Mouse (Mus musculus): ENCODE data around the gene Lman2l.
A peak's percentile ranks its signal among the peaks of the same experiment; 100 is the strongest.

The Lman2l gene

DNA sequence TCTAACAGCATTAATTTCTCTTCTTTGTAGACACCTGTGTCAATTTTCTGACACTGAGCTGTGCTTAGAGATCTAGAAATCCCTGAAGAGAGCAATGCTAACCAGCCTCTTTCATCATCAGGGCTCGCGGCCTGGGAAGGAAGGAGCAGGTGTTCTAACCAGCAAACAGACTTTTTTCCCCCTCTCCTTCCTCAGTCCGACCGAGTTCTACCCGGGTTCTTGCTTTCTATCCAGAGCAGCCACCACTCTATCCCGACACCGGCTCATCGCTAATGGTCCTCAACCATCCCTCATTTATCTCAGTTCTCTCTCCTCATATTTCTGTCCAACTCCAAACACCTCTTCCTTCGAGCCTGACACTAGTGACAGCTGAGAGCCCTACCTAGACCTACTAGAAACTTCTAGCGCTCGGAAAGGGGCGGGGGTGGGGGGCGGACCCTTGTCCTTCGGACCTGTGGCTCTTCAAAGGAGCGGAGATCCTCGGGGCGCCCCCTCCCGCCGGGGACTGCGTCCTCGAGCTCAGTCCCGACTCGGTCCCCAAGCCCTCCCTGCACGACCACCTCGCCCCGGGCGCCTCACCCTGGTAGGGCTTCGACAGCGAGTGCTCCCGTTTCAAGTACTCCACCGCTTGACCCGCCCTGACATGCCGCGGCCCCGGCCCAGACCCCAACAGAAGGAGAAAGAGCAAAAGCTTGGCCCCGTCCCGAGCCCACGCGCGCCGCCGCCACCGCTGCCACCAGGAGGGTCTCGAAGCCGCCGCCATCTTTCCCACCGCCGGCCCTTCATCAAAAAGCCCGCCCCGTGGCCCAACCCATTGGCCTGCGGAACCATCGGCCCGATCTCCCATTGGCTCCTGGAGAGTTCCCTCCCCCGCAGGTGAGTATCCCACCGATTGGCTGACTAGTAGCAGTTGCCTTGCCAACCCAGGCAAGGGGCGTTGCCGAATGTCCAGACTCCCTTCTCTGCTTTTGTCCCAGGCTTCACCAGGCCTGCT, at the start of gene Lman2l:
Gene Lman2l (minus strand): TSS at position 801 of the 994 bp plus-strand sequence.
- peak; percentile 98 for DNase-seq

DNA sequence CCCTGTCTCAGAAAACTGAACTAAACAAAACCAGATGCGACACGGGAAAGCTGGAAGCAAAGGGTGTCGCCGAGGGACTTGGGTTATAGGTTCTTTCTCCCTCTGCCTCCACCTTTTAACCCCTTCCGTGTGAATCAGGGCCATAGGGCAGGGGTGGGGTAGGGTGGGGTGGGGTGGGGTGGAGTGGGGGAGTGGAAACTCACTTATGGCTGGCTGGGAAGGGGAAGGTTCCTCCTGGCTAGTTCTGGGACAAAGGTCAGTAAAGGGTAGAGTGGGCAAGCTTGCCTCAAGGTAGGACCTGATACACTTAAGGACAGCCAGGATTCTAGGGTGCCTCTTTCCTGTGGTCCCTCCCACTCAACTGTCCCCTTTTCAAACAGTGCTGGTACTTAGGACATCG, 48.2 kb upstream of the Lman2l start:
- no peak for DNase-seq

DNA sequence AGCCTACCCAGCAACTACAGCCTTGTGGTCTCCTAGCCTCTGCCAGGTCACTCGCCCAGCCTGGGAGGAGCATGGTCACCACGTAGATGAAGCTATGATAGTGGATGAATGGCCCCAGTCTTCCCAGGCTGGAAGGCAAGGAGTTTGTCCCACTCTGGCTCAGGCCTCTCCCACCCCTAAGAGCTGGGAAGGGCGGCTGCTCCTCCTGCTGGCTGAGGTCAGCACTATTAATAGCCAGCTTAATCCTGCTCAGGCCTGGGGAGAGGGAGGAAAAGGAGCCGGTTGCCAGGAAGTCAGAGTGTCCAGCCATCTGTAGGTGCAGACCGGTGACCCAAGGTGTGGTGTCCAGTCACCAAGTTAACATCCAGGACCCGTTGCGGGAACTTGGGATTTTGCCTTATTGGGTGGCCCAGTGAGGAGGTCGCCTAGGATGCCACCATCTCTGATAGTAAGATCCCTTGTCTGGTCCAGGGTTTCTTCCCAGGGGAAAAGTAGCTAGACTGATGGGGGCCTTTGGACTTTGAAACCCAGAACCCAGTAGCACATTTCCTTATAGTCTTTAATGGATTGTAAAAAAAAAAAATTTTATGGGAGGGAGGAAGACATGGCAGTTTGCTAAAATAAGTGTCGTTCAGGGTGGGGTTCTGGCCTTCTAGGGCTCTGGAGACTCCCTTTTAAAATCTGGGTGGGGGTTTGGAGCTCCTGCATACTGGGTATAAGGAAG, 47.5 kb upstream of the Lman2l start:
- DNase-seq: peak; percentile 84 to 85

DNA sequence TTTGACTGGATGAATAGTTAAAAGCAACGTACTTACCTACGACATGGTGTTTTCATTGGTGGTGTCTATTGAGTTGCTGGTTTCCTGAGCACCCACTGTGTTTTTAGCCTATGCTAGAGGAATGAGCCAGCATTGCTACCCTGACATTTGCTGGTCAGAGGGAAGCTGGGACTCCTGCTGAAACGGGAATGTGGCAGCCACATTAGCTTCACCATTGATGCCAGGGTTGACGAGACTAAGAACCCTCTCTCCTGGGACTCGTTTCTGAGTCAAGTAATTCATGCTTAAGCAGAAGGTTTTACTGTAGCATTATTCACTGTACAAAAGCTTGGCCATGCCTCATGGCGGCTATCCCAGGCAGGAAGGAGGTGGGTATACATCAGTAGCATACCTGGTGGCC, 44.6 kb upstream of the Lman2l start:
- no peak for DNase-seq

DNA sequence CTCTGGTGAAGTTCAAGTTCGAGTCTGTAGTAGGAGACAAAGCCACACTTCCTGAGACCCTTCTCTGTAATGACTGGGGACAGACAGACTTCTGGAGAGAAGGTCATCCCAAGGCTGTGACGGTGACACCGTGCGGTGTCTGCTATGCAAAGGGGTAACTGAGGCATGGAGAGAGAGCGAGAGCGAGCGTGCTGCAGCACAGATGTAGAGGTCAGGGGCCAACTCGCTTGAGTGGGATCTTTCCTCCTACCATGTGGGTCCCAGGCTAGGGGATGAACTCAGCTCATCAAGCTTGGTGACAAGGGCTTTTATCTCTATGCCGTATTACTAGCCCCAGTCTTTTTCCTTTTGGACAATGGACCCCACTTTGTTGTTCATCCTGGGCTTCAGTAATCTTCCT, 42.0 kb upstream of the Lman2l start:
- DNase-seq: no peak

DNA sequence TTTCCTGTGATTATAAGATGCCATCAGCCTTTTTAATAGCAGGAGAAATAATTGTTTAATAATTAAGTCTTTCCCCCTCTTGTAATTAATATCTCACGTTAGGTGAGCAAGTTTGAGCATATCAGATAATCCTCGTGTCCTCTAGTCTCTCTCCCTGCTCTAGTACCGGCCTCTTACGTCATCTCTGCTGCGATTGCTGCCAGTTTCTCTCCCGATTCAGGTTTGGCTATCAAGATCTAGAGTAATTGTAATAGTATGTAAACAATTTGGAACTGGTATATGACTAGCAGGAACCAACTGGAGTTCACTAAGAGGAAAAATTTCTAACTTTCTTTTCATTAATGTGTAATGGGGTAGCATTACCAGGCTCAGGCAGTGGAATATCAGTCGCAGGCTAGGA, 40.0 kb upstream of the Lman2l start:
- DNase-seq: no peak

DNA sequence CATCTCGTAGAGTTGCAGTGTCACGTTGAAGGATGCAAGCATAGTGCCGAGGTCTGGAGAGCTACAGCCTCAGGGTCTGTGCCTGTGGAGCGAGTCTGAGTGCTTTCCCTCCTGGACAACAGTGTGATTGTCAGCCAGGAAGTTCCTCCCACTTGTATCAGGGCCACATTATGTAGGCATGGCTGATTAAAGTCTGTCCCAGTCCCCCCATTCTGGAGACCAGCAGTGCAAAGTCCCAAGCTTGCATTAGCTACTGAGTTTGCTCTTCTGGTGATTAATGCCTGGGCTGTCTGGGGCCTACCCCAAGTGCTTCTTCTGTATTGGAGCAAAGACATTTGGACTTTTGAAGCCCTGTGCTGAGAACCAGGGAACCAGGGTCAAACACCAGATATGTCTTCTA, 38.8 kb upstream of the Lman2l start:
- no peak for DNase-seq

DNA sequence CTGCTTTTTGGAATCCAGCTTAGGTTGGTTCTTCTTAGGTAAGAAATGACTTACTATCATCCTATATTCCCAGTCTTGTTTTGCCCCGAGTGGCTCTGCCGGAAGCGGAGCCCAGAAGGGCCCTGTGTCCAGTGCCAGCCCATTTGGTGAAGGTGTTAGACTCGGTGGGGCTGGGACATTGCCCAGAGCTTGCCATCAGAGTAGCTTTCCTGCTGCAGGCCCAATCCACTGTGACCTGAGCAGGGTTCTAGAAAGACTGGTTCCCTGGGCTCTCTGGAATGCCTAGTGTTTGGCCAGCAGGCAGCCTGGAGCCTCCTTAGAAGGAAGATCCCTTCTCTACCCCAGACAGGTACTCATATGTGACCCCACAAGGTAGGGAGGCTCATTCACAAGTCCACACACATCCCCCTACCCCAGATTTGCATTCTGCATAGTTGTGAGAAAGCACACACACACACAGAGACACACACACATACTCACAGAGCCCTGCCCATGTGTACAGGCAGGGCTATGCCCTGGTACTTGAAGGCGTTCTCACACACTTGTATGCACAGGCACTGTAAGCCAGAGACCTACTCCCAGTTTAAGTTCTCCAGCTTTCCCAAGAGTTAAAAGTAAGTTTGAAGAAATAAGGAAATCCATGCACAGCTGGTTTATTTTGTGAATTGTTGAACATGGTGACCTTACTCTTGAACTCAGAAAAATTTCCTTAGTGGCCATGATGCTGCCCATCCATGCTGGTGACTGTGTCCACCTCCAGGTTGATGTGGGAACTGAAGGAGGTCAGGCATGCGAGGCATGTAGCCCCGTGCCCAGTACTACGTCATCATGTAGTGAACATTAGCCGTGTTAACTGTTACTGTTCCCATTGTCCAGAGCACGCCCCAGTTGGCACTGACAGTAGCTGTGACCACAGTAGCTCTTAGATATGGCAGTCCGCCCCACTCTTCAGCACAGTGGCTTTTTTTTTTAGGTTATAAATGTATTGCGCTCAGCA, 35.1 kb upstream of the Lman2l start:
- DNase-seq: no peak

DNA sequence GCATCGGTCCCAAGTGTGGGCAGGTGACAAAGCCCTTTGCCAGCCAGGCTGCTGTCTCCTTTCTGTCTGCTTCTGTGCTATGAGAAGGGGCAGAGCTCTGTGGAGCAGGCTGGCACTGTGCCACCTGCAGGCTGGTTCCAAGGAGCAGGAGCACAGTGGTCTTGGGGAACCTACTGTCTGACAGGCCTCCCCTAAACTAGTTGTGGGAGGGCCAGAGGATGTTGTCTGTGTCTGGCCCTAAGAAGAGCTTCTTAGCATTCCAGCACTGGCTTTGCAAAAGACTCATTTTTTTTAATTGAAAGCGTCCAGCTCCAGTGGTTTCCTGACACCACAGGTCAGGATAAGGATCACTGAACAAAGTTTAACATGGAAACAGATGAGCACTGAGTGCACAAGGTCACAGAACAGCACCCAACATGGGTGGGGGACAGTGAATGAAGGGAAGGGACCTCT, 33.3 kb upstream of the Lman2l start:
- peak; percentile 68 to 71 for DNase-seq

DNA sequence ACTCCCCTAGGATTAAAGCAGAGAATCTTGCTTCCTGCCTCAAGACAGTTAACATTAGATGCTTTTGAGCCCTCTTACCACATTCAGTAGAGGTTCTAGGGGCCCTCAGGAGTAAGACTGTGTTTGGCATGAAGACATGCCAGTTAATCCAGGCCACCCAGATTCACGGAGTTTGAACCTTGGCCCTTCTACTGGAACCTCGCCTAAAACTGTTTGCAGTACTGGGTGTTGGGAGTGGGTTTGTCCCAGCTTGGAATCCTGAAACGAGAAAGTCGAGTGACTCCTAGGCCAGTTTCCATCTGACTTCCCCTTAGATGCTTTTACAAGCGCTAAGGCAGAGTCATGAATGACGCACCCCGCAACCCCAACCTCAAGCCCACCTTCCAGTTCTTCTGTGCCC, 31.4 kb upstream of the Lman2l start:
- DNase-seq: no peak

DNA sequence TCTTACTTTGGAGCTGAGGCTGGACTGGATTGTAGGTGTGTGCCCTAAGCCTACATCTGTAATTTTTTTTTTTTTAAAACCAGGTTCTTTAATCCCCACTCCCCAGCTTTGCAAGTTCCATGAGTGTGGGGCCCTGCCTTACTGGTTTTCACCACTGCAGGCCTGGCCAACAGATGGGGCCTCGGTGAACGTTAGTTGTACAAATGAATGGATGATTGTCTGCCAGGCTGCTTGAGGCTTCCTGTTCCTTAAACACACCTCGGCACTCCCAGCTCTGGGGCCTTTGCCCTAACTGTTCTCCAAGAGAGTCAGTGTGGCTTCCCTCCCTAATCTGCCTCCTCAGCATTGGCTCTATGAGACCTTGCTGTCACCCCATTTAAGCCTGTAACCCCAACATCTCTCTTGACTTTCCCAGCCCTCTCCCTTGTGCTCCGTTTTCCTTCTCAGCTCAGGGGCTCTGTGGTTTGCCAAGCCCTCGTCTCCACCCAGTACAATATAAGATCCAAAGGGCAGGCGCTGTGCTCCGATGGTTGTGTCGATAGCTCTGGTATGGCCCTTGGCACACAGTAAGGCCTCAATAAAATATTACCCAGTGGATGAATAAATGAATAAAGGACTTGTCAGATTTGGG, 30.5 kb upstream of the Lman2l start:
- DNase-seq: no peak

DNA sequence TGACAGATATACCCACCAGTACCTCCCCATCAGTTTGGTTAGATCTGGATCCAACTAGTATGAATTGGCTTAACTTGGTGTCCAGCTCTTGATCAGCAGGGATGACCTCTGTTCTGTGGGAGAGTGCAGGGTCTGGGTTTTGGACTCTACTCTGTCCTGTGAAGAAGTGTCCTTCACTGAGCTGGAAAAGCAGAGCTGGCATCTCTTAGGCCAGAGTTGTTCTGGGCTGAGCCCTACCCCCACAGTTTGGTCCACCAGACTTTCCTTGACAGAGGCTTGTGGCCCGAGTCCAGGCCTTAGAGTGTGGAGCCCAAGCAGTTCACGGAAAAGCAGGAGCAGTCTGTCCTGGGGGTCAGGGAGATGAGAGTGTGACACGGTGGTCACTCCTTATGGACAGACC, 29.6 kb upstream of the Lman2l start:
- DNase-seq: peak in 1 of 2 experiments; percentile 45

DNA sequence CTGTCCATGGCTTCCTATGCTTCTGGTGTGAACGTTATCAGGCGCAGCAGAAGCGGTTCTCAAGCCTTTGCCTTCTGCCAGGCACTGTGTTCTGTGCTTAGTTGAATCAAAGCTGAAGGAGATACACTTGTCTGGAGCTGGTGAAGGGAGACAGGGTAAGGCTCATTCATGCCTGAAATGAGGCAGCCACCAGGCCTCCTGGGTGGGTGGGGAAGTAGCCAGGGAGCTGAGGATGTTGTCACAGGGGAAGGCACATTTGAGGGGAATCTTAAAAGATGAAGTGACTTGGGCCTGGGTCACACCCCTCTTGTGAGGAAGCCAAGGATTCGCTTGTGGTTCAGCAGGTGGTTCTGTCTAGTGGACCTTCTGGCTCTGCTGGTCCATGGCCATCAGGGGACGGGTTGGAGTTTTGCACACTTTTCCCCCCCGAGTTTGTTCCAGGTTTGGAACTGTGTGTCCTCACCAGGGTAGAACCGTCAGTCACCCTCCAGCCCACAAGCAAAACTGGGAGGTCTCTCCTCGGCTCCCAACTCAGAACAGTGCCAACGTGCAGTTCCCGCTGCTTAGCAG, 28.2 kb upstream of the Lman2l start:
- DNase-seq: peak in 1 of 2 experiments; percentile 22

DNA sequence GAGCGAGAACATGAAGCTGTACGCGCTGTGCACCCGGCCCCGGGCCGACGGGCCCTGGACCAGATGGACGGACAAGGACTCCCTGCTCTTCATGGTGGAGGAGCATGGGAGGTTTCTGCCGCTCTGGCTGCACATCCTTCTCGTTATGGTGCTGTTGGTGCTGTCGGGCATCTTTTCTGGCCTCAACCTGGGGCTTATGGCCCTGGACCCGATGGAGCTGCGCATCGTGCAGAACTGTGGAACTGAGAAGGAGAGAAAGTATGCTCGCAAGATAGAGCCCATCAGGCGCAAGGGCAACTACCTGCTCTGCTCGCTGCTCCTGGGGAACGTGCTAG, 27.0 kb upstream of the Lman2l start:
- no peak for DNase-seq

DNA sequence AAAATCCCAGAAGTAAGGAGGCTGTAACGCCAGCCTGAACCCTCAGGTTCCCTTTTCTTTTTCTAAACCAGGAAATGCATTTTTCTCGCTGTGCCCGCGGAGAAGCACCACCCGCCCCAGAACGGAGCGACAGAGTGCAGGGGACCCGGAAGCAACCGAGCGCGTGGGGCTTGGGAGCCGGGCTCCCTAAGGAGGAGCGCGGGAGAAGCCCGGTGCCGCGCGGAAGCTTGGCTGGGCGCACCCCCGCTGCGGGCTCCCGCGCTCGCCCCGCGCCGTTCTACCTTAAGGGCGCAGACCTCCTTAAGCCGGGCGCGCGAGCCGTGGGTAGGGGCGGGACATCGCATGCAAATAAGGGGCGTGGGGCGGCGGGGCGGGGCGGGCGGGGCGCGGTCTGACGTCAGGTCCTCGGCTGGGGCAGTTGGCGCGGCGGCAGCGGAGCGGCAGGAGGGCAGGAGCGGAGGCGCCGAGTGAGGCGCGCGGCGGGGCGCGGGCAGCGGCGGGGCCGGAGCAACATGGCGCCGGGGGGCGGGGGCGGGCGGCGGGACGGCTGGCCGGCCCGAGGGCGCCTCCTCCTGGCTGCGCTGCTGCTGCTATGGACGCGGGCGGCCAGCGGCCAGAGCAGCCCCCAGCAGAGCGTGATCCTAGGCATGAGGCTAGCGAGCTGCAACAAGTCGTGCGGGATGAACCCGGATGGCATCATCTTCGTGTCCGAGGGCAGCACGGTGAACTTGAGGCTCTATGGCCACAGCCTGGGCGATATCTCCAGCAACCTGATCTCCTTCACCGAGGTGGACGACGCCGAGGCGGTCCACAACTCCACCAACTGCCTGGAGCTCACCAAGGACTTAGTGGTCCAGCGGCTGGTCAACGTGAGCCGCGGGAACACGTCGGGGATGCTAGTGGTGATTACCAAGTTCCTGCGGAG, 26.4 kb upstream of the Lman2l start, which contains the start of gene Cnnm4:
Gene Cnnm4 (plus strand): TSS at position 440 of the 925 bp plus-strand sequence.
- peak; percentile 89 to 91 for DNase-seq

DNA sequence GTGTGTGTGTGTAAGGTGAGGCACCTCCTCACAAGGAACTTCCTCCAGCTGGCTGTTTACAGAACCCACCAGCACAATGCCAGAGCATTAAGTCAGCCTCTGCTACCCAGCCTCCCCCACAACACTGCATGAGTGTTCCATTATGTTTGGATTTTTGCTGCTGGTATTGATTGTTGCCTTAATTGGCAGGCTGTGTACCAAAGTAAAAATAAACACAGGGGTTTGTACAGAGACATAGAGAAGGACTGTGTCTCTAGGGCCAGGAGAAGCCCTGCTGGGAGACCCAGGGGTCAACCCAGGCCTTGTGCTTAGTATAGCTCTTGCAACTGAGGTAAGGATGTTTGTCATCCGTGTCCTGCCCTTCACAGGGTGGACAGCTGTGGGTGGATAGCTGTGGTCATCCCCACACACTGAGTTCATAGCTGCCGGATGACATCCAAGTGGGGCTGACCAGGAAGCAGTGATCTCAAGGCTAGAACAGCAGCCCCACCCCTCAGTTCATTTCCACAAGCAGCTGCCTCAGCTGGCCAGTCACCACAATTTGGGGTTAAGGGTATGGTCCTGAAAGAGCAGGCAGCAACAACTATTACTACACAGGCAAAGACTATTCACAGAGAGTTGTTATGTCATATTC, 24.9 kb upstream of the Lman2l start:
- DNase-seq: no peak

DNA sequence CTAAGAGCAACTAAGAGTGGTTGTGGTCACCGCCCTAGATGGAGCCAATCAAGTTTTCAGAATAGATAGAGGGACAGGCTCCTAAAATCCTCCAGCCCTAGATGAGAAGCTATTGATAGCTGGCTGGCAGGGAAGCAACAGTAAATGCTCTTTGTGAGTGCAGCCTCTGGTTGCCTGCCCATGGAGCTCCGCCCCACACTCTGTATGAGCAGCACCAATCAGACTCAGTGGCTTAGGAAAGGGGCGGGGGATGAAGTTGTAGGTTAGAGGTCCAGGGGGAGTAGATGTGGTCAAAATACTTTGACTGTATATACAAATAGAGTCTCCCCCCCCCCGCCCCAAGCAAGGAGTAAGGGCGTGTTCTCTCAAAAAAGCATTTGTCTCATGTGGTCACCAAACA, 22.4 kb upstream of the Lman2l start:
- DNase-seq: no peak

DNA sequence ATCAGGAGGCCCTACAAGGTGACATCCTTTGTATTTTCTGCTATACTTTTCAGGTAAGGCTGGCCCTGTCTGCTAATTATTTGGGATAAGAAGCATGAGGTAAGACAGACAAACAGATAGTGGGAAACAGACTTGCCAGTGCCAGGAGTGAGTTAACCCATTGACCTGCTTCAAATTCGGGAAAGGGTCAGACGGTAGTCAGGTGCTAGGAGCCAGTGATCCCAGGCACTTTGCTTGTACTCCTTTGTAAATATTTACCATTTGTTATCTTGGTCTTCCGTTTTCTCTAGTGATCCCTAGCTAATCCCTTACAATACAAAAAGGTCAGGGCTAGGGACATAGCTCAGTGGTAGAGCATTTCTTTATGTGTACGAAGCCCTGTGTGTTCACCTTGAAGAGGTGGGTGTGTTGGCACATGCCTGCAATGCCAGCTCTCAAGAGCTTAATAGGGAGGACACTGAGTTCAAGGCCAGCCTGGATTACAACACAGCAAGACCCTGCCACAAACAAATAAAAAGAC, 20.6 kb upstream of the Lman2l start:
- DNase-seq: no peak

DNA sequence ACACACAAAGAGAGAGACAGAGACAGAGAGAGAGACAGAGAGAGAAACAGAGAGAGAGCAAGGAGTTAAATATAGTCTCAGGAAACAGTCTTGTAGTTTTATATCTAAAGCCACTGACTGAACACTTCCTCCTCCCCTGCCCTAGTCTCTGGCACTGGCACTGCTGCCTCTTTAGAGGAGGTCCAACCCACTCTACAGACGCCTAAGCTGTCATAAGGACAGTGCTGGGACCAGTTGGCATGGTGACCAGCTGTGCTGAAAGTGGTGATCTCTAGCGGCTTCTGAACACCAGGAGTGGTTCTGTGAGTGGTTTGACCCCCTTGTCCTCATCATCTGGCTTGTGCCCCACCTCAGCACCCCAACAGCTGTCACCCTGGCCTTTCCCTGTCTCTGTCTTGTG, 16.8 kb upstream of the Lman2l start:
- DNase-seq: no peak

DNA sequence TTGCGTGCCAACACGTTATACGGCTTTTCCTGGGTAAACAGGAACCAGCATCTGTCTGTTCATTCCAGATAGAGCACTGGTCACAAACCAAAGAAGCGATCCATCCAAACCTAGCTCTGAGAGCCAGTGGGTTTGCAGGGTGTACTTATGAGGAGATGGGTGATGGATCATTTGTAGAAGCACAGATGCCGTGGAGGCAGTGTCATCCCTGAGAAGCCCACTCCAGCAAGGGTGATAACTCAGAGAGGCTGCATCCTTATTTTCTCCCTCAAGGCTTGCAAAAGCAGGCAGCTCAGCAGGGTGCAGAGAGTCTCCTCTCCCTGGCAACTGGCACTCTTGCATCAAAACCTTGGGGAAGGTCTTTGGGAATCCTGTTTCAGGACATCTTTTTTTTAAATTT, 13.1 kb upstream of the Lman2l start:
- DNase-seq: no peak

Measured in cerebellum, postnatal 14 days (tissue).